Mouse (Mus musculus): ENCODE results near the gene Slc8a3.
A peak's percentile ranks its signal among the peaks of the same experiment; 100 is the strongest.

Gene Slc8a3

DNA sequence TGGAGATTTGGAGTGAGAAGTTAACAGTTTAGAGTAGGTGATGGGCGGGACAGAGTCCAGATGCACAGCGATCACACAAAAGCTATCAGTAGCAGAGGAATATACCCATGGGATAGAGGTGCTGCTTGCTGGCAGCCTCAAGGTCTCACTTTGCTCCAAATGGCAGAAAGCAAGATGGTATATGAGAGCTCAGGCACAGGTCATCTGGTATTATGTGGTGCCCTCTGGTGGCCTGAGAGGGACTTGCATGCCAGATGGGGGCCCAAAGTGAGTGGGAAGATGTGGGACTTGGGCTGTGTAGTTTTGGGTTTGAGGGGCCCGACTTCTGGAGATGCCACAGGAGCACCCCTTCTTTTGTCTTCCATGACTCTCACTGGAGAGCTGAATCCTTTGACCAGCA, 150.9 kb downstream of the Slc8a3 start:
- peak; percentile 32 for DNase-seq (ENCODE audit: low read depth)

- no peak for DNase-seq (ENCODE audit: low read depth)
Measured at GRCm38 (mm10) chr12:81175252-81175651, 157.7 kb downstream of the Slc8a3 start.

DNA sequence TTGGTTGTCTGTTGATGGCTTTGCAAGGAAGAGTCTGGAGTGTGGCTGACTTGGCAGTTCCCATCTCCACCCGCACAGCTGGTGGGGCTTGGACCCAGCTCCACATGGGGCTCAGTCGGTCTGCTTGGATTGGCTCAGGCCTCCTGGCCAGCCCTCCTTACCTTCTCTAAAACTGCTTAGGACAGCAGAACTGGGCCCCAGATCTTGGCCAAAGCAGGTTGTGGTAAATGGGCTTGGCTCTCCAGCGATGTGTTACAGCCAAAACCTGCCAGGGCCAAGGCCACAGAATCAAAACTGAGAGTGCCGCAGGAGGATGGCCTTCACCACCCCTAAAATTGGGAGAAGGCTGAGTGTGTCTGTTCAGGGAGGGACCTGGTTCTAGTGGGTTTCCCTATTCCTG, 159.1 kb downstream of the Slc8a3 start:
- DNase-seq (ENCODE audit: low read depth) = no peak

DNA sequence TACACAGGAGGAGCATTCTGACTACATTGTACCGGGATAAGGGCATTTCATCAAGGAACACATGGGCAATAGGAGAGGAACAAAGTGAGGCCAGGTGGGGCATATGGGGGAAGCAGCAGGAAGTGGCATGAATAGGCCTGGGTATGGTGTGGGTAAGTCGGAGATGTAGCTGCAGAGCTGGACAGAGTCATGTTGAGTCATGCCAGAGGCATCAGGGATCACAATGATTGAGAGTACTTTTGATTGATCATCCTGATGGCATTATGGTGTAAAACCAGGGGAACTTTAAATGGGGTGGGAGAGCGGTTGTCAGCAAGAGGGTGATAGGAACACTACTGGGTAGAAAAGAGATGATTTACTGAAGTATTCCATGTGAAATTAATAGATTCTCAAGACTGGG, 160.0 kb downstream of the Slc8a3 start:
- DNase-seq (ENCODE audit: low read depth) = no peak

GRCm38 (mm10) chr12:81170076-81170475, 162.9 kb downstream of the Slc8a3 start:
- no peak for DNase-seq (ENCODE audit: low read depth)

DNA sequence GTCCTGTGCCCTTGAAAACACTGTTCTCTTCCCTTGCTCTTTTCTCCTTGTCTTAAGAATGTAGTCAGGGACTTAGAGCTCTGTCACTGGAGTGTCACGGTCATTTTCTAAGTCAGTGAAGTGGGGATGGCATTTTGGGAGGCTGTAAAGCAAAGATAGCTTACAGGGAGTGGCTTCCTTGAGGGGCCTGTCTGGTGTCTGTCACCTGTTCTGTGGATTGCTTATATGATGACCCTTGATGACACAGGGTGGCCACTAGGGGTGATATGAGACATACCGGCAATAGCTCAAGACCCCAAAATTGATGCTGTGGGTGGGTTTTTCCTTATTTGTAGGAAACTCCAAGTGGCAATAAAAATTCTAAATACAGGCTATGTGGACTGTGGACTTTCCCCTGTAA, 164.5 kb downstream of the Slc8a3 start:
- no peak for DNase-seq (ENCODE audit: low read depth)

DNA sequence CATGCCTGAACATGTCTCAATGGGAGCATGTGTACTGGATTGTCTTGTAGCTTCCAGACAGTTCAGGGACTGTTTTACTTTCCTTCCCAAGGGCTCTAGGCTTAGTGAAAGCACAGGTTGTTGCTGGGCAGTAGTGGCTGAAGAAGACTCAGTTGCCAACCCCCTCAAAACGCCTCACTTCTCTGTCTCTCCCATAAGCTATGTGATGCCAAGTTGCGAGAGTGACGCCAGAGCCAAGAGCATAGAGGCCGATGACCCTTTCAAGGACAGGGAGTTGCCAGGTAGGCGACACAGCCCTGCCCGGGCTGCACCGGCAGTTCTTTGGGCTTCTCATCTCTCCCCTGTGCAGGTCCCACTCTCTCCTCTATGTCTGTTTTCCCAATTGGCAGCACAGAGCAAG, 164.9 kb downstream of the Slc8a3 start:
- DNase-seq (ENCODE audit: low read depth) = no peak

DNA sequence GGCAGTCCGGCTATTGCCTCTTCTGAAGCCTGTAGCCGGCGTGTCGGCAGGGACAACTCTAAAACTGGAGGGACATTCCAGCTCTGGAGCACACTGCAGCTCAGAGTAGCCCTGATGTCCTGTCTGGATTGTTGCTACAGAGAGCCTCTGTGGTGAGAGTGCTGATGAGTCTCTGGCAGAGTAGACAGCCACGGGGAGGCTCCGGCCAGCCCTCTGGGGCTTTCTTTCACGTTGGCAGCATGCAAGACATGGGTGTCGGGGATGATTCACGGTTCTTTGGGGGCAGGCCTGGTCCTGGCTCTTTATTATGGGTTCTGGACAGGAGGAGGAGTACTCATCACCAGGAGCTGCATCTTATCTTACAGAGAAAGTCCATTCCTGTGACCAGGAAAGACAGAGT, 165.8 kb downstream of the Slc8a3 start:
- DNase-seq (ENCODE audit: low read depth) = no peak

- no peak for DNase-seq (ENCODE audit: low read depth)
Measured at GRCm38 (mm10) chr12:81166615-81167014, 166.4 kb downstream of the Slc8a3 start.

GRCm38 (mm10) chr12:81166092-81166491, 166.9 kb downstream of the Slc8a3 start:
- DNase-seq (ENCODE audit: low read depth) = no peak

- no peak for DNase-seq (ENCODE audit: low read depth)
Measured at GRCm38 (mm10) chr12:81163566-81163965, 169.4 kb downstream of the Slc8a3 start.

DNA sequence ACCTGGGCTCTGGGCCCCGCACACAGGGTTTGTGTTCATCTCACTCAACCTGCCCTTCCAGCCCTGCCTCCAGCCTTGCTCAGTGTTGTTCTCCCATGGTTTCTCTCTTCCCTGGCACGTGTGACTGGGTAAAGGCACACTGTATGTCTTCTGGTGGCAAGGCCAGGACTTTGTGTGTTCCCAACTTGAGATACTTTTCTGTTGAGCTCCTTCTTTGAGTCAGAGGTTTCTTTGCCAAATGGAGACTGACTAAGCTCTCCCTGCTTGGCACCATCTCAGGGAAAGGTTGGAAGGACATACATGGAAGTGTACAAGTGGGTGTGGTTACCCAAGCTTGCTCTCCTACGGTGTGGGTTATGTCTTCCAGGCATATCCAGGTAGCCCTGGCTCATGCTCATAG, 169.8 kb downstream of the Slc8a3 start:
- DNase-seq (ENCODE audit: low read depth) = no peak

DNA sequence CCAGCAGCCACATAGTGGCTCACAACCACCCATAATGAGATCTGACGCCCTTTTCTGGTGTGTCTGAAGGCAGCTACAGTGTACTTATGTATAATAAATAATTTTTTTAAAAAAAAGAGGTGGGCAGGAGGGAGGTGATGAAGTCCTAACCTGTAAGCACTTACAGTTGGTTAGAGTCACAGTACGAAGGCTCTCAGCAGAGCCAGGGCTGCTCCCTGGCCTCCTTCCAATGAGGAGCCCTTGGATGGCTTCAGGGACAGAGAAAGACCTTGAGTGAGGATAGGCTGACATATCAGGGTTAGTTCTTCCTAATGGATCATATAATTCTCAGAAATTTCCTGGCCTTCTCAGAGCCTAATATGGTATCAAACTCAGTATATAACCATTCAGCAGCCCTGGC, 171.7 kb downstream of the Slc8a3 start:
- no peak for DNase-seq (ENCODE audit: low read depth)

DNA sequence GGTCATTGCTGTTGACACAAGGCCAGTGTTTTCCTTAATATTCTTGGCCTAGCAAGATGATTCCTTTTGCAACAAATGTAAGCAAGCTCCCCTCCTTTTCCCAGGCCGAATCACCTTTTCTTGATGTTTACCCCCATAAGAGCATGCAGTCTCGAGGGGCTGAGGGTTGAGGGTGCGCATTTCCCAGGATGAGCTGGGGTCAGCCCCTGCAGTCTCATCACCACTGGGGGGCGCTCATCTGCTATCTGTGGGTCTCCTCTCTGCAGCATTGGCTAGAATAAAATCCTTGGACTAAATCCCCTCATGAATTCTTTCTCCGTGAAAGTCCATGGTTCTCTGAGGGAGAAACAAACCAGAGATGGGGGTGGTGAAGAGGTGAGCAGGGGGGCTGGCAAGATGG, 172.1 kb downstream of the Slc8a3 start:
- DNase-seq (ENCODE audit: low read depth) = peak; percentile 10

DNA sequence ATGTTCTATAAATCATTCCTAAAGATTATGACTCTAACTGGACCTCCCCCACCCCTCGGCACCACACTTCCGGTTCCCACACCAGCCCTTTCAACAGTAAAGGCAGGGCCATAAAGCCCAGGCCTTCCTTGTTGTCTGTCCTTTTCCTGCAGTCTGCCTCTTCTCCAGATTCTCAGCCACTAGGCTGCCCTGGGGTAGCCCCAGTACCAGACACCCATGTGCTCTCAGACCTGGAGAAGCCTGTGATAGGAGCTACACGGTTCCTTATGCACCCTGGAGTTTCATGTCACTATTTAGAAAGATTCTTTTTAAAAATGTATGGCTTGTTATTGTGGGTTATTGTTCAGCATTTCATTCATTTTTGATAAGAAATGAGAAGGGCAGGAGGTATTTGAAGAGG, 172.6 kb downstream of the Slc8a3 start:
- no peak for DNase-seq (ENCODE audit: low read depth)

- DNase-seq (ENCODE audit: low read depth) = no peak
Measured at GRCm38 (mm10) chr12:81159947-81160346, 173.0 kb downstream of the Slc8a3 start.

GRCm38 (mm10) chr12:81156841-81157240, 176.1 kb downstream of the Slc8a3 start:
- no peak for DNase-seq (ENCODE audit: low read depth)

DNA sequence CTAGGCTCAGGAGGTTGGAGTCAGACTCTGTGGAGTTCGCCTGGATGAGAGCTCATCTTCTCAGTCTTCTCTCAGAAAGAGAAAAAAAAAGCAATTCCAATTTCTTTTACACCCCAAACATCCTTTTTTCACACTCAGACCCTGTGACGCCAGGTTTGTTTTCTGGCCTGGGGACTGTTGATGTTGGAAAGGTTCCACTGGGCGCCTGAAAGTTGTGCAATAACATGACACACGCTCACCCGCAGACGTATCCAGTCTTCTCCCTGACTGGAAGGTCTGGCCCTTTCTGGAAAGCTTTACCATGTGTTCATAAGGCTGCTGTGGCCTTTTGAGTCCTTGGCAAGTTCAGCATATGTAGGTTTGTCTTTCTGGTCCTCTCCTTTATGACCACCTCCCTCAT, 177.3 kb downstream of the Slc8a3 start:
- no peak for DNase-seq (ENCODE audit: low read depth)

GRCm38 (mm10) chr12:81152082-81152481, 180.9 kb downstream of the Slc8a3 start:
- no peak for DNase-seq (ENCODE audit: low read depth)

- no peak for DNase-seq (ENCODE audit: low read depth)
Measured at GRCm38 (mm10) chr12:81150917-81151316, 182.1 kb downstream of the Slc8a3 start.

DNA sequence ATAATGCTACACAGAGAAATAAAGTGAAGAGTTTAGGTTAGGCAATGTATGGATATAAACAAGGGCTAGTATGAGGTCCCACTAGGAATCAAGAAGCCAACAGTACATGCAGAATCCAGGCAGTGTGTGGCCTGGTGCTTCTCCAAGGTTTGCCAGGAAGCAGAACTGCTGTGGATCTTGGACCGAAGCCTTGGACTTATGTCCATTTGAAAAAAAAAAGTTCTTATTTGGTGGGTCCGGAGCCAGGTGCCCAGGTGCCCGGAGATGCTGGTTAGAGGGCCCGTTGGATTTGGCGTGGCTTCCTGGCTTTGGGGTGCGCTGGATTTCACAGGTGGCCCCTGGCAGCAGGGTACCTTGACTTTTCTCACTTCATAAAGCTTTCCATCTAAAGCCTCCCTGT, 185.0 kb downstream of the Slc8a3 start:
- no peak for DNase-seq (ENCODE audit: low read depth)
